Mouse (Mus musculus) CH12.LX (cell line): Measurements from ENCODE around the gene Nectin2. TPM values are rescaled to one million over a fixed set of nuclear protein-coding genes. Genes with fewer than 3 reads are reported as not detected.
A peak's percentile ranks its signal among the peaks of the same experiment; 100 is the strongest.

Source experiments
- DNase-seq: peaks from one replicate; pipeline ENCODE4 v3.0.0-alpha.2; 2013; ENCODE audit errors: extremely low read depth
- H3K27ac ChIP-seq: 2 replicates; pipeline ENCODE4 v1.5.1; 2012; ENCODE audit warnings: low read depth, mild to moderate bottlenecking, control low read depth, moderate library complexity; ENCODE audit not compliant: insufficient read depth
- H3K27me3 ChIP-seq: replicated peaks from 2 replicates; pipeline ENCODE3; 2012; ENCODE audit warnings: inconsistent platforms
- H3K36me3 ChIP-seq, 2 experiments: replicated peaks in 1 of 2; 2 replicates each; pipeline versions ENCODE3 to v1.6.1; 2012; ENCODE audit warnings: inconsistent platforms in 1 of 2, low read length in 1 of 2, mild to moderate bottlenecking in 1 of 2, mixed read lengths in 1 of 2, moderate library complexity in 1 of 2; ENCODE audit not compliant: control insufficient read depth in 1 of 2, insufficient read depth in 1 of 2
- H3K4me1 ChIP-seq, 2 experiments: 2 replicates each; pipeline ENCODE4 v1.6.1; 2012; ENCODE audit warnings: inconsistent platforms in 1 of 2, moderate library complexity in 1 of 2; ENCODE audit not compliant: insufficient read depth in 2 of 2, control insufficient read depth in 1 of 2
- H3K4me2 ChIP-seq: 2 replicates; pipeline ENCODE4 v1.6.1; 2012; ENCODE audit warnings: low read depth, mild to moderate bottlenecking, control low read depth; ENCODE audit not compliant: poor library complexity, insufficient read depth, severe bottlenecking
- H3K4me3 ChIP-seq, 3 experiments: fragments of 150-350 bp in 1 of 3; sonication (generic) in 1 of 3; replicated peaks in 1 of 3; 2 replicates each; pipeline versions ENCODE3 to v1.5.1; 2011 to 2012; ENCODE audit warnings: low read depth in 2 of 3, low read length in 2 of 3, mild to moderate bottlenecking in 2 of 3, moderate library complexity in 2 of 3, control low read depth in 1 of 3, improper control_type of control experiment in 1 of 3, inconsistent platforms in 1 of 3, mixed read lengths in 1 of 3; ENCODE audit not compliant: poor library complexity in 1 of 3
- H3K79me2 ChIP-seq: replicated peaks from 2 replicates; pipeline ENCODE4 v1.6.1; 2012; ENCODE audit warnings: mild to moderate bottlenecking, moderate library complexity; ENCODE audit not compliant: control insufficient read depth, poor library complexity, insufficient read depth, severe bottlenecking; ENCODE audit errors: extremely low read depth
- H3K9ac ChIP-seq: 2 replicates; pipeline ENCODE4 v1.6.1; 2012; ENCODE audit warnings: low read depth, mild to moderate bottlenecking, control low read depth, moderate library complexity; ENCODE audit not compliant: insufficient read depth
- H3K9me3 ChIP-seq: replicated peaks from 2 replicates; pipeline ENCODE3; 2012; ENCODE audit warnings: low read length, inconsistent platforms, mixed read lengths
- BHLHE40 ChIP-seq: IDR thresholded peaks from 2 replicates; pipeline ENCODE4 v1.6.1; 2011; ENCODE audit warnings: mild to moderate bottlenecking, low read depth, low read length, improper control_type of control experiment
- CHD1 ChIP-seq: IDR thresholded peaks from 2 replicates; pipeline ENCODE4 v1.6.1; 2012; ENCODE audit warnings: low read depth, low read length, improper control_type of control experiment, inconsistent platforms
- CHD2 ChIP-seq: IDR thresholded peaks from 2 replicates; pipeline ENCODE4 v1.6.1; 2011; ENCODE audit warnings: low read length, improper control_type of control experiment
- ELF1 ChIP-seq: IDR thresholded peaks from 2 replicates; pipeline ENCODE4 v1.6.1; 2014; ENCODE audit warnings: low read depth, mild to moderate bottlenecking, inconsistent platforms, low read length, improper control_type of control experiment
- HCFC1 ChIP-seq: IDR thresholded peaks from 2 replicates; pipeline ENCODE4 v1.6.1; 2012; ENCODE audit warnings: low read depth, mild to moderate bottlenecking, inconsistent platforms, low read length, improper control_type of control experiment
- IRF4 ChIP-seq: IDR thresholded peaks from 2 replicates; pipeline ENCODE4 v1.6.1; 2014; ENCODE audit warnings: low read depth, mild to moderate bottlenecking, inconsistent platforms, low read length, improper control_type of control experiment
- JUND ChIP-seq: conservative IDR thresholded peaks from 2 replicates; pipeline ENCODE4 v1.6.1; 2011; ENCODE audit warnings: low read depth, low read length, improper control_type of control experiment
- MAFK ChIP-seq: IDR thresholded peaks from 2 replicates; pipeline ENCODE4 v1.6.1; 2011; ENCODE audit warnings: low read length, improper control_type of control experiment; ENCODE audit not compliant: insufficient replicate concordance
- MAX ChIP-seq: IDR thresholded peaks from 2 replicates; pipeline ENCODE4 v1.6.1; 2011; ENCODE audit warnings: low read length, improper control_type of control experiment
- MAZ ChIP-seq: IDR thresholded peaks from 2 replicates; pipeline ENCODE4 v1.6.1; 2012; ENCODE audit warnings: low read depth, mild to moderate bottlenecking, inconsistent platforms, low read length, improper control_type of control experiment, moderate library complexity
- NELFE ChIP-seq: IDR thresholded peaks from 2 replicates; pipeline ENCODE4 v1.6.1; 2011; ENCODE audit warnings: low read depth, low read length, improper control_type of control experiment
- POLR2A ChIP-seq: IDR thresholded peaks from 2 replicates; pipeline ENCODE4 v1.6.1; 2011; ENCODE audit warnings: low read depth, mild to moderate bottlenecking, improper control_type of control experiment, low read length
- RAD21 ChIP-seq: IDR thresholded peaks from 2 replicates; pipeline ENCODE4 v1.6.1; 2011; ENCODE audit warnings: low read depth, mild to moderate bottlenecking, low read length, improper control_type of control experiment, moderate library complexity
- TBP ChIP-seq: conservative IDR thresholded peaks from 2 replicates; pipeline ENCODE4 v1.6.1; 2011; ENCODE audit warnings: low read depth, low read length, improper control_type of control experiment
- TCF12 ChIP-seq: IDR thresholded peaks from 2 replicates; pipeline ENCODE4 v1.6.1; 2014; ENCODE audit warnings: low read depth, mild to moderate bottlenecking, inconsistent platforms, low read length, improper control_type of control experiment
- USF1 ChIP-seq: IDR thresholded peaks from 2 replicates; pipeline ENCODE4 v1.6.1; 2014; ENCODE audit warnings: low read depth, mild to moderate bottlenecking, inconsistent platforms, low read length, improper control_type of control experiment
- USF2 ChIP-seq: conservative IDR thresholded peaks from 2 replicates; pipeline ENCODE4 v1.6.1; 2011; ENCODE audit warnings: low read depth, low read length, improper control_type of control experiment
- ZC3H11A ChIP-seq: IDR thresholded peaks from 2 replicates; pipeline ENCODE4 v1.6.1; 2012; ENCODE audit warnings: low read depth, mild to moderate bottlenecking, inconsistent platforms, low read length, improper control_type of control experiment
- ZKSCAN1 ChIP-seq: IDR thresholded peaks from 2 replicates; pipeline ENCODE4 v1.6.1; 2012; ENCODE audit warnings: low read depth, inconsistent platforms, low read length, improper control_type of control experiment, borderline replicate concordance
- ZNF384 ChIP-seq: IDR thresholded peaks from 2 replicates; pipeline ENCODE4 v1.6.1; 2012; ENCODE audit warnings: low read depth, low read length, improper control_type of control experiment, inconsistent platforms
- dilution Hi-C: fragments of 300-500 bp; cut with MboI; formaldehyde crosslinking; loops from 2 replicates; pipeline ENCODE4 v1.14.3; 2020; ENCODE audit warnings: low sequenced_read_pairs; ENCODE audit not compliant: extremely low pct_unique_long_range_greater_than_20kb, extremely low pct_ligation_motif_present
- in situ Hi-C: fragments of 300-500 bp; cut with MboI; formaldehyde crosslinking; loops from 3 replicates; pipeline ENCODE4 v1.14.3; 2019; ENCODE audit warnings: low sequenced_read_pairs, low pct_ligation_motif_present, low pct_unique_long_range_greater_than_20kb, mixed read lengths
- polyA plus RNA-seq: library from polyadenylated mRNA; unstranded; fragments of >175 nt; gene quantifications from 2 replicates; pipeline ENCODE4 v1.2.1, GENCODE M21; 2012; ENCODE audit warnings: low read depth; ENCODE audit not compliant: insufficient read length
- total RNA-seq, 2 experiments: library from RNA; depleted of rRNA; stranded (reverse); fragments of 300-350 nt in 1 of 2; fragments of >200 nt in 1 of 2; gene quantifications; 2 replicates each; pipeline ENCODE4 v1.2.3; 2012 to 2014

Gene Nectin2
- total and polyA plus RNA-seq, 3 experiments, result 3.0 to 14.1 (median 6.3) TPM

DNA sequence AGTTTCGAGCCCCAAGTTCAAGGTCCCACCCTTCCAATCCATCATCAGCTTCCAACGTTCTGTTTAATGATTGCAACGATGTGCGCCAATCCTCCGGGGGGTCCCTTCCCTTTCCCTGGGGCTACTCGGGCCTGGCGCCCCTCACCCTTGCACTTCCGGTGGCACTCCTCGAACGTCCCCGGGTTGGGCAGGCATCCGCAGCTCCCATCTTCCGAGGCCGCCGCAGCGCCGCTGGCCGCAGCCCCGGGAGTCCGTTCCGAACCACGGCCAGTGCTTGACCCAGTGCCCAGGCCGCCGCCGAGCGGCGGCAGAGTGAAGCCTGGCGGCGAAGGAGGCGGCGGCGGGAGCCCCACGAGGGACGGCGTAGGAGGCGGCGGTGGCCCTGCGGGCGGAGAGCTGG lies 35.4 kb downstream of the Nectin2 start:
- dilution Hi-C loops, result no loop called here
- Histone ChIP-seq H3K4me2 (peak overlapping the region; percentile 72), H3K4me3 (peak overlapping the region; percentile 88 to 92 (median 91)), H3K36me3 (peaks cover 32 to 40% of the 10 kb centered on the region in 2 experiments), H3K27ac (peak overlapping the region; percentile 47), H3K9ac (peak overlapping the region; percentile 94), H3K9me3 (no peaks in the 10 kb centered on the region), H3K79me2 (peaks cover 18% of the 10 kb centered on the region), H3K27me3 (no peaks in the 10 kb centered on the region), H3K4me1 (peaks cover 9 to 39% of the 10 kb centered on the region in 2 experiments; a peak in 3 of 4 replicates)
- no peak for DNase-seq
- TF ChIP-seq POLR2A (no peak), MAZ (no peak), TBP (no peak), HCFC1 (no peak), ZC3H11A (no peak), NELFE (no peak), ELF1 (no peak), USF1 (no peak), MAX (no peak), JUND (no peak), RAD21 (no peak), TCF12 (no peak), CHD1 (no peak)
- in situ Hi-C loops, result loop anchor here (5.0 kb wide), 1 partner anchor 48 kb away; the partner anchor contains the start of gene Clptm1

- TF ChIP-seq USF1 (no peak), ZKSCAN1 (no peak), USF2 (no peak), ZNF384 (no peak), MAFK (no peak), CHD2 (no peak), BHLHE40 (no peak), IRF4 (no peak)
- Histone ChIP-seq H3K36me3 (peaks cover 44 to 52% of the 10 kb centered on the region in 2 experiments), H3K4me1 (peaks cover 9 to 39% of the 10 kb centered on the region in 2 experiments; a peak in 3 of 4 replicates), H3K27ac (no peak overlapping the region), H3K9me3 (no peaks in the 10 kb centered on the region), H3K27me3 (no peaks in the 10 kb centered on the region), H3K4me3 (no peak overlapping the region), H3K4me2 (peak overlapping the region; percentile 72; the same call in 1 of the 2 replicates), H3K79me2 (peaks cover 18% of the 10 kb centered on the region), H3K9ac (no peak overlapping the region)
- dilution Hi-C loops, result no loop called here
- in situ Hi-C loops, result loop anchor here (5.0 kb wide), 1 partner anchor 46 kb away; the partner anchor contains the start of gene Clptm1
- no peak for DNase-seq
These were observed 36.7 kb downstream of the Nectin2 start for GRCm38 (mm10) chr7:19713598-19713997.
